Mouse (Mus musculus) lung, postnatal 0 days (tissue): ENCODE measurements at regions not wholly inside any gene's neighbourhood (a gene's known extent, or its start where the extent isn't known, plus 50 kb on each side); places are given as distances from the start of the nearest gene placed in this dataset.
A peak's percentile ranks its signal among the peaks of the same experiment; 100 is the strongest.
"Not testable (repeated sequence)": the region's sequence is repeated elsewhere in the genome, so short reads cannot be mapped to it uniquely, and the experiment has no call there.

Experiments
- ATAC-seq: fragments of 200-750 bp; cut with Nextera tagmentation; 2 replicates; pipeline ENCODE4 v1.8.0; 2017; ENCODE audit warnings: moderate library complexity
- DNase-seq: peaks from one replicate; pipeline ENCODE4 v3.0.0-alpha.2; 2016; ENCODE audit warnings: low spot score
- H3K27ac ChIP-seq: fragments of 300-500 bp; sonication (generic); 2 replicates; pipeline ENCODE4 v1.5.1; 2014; ENCODE audit warnings: antibody characterized with exemption, mild to moderate bottlenecking, low read length, mixed read lengths
- H3K27me3 ChIP-seq: fragments of 300-500 bp; sonication (generic); replicated peaks from 2 replicates; pipeline ENCODE4 v1.6.1; 2014; ENCODE audit warnings: low read length, mixed read lengths; ENCODE audit not compliant: insufficient read depth
- H3K36me3 ChIP-seq: fragments of 300-500 bp; sonication (generic); 2 replicates; pipeline ENCODE4 v1.6.1; 2014; ENCODE audit warnings: low read length, mixed read lengths; ENCODE audit not compliant: insufficient read depth
- H3K4me1 ChIP-seq: fragments of 300-500 bp; sonication (generic); 2 replicates; pipeline ENCODE4 v1.6.1; 2014; ENCODE audit warnings: antibody characterized with exemption, low read depth, low read length, mixed read lengths; ENCODE audit not compliant: insufficient read depth
- H3K4me2 ChIP-seq: fragments of 300-500 bp; sonication (generic); replicated peaks from 2 replicates; pipeline ENCODE4 v1.6.1; 2014; ENCODE audit warnings: low read depth, mild to moderate bottlenecking, low read length, moderate library complexity, mixed read lengths
- H3K4me3 ChIP-seq: fragments of 300-500 bp; sonication (generic); 2 replicates; pipeline ENCODE4 v1.5.1; 2014; ENCODE audit warnings: low read depth, low read length
- H3K9ac ChIP-seq: fragments of 300-500 bp; sonication (generic); replicated peaks from 2 replicates; pipeline ENCODE4 v1.6.1; 2014; ENCODE audit warnings: low read depth, mild to moderate bottlenecking
- H3K9me3 ChIP-seq: fragments of 300-500 bp; sonication (generic); 2 replicates; pipeline ENCODE4 v1.6.1; 2016; ENCODE audit warnings: low read length, mixed read lengths
- CTCF ChIP-seq: IDR thresholded peaks from 2 replicates; pipeline ENCODE4 v1.5.1; 2016; ENCODE audit warnings: antibody characterized with exemption, mild to moderate bottlenecking
- EP300 ChIP-seq: IDR thresholded peaks from 2 replicates; pipeline ENCODE4 v1.6.1; 2016; ENCODE audit warnings: antibody characterized with exemption, mild to moderate bottlenecking, control low read depth
- WGBS: fragments of 180-500 bp; shearing (Covaris S2); extraction: QIAGEN DNeasy Blood & Tissue Kit; methylation state at CpG from one replicate; pipeline ENCODE4 v1.1.7; 2014; 5-methylcytosine and 5-hydroxymethylcytosine counted together

GRCm38 (mm10) chr7:125166881-125167351, 277.6 kb upstream of the Kdm8 start:
- H3K27ac ChIP-seq, result no peak overlapping the region
- no peaks in the 10 kb centered on the region for H3K4me1 ChIP-seq
- H3K9me3 ChIP-seq, result no peaks in the 10 kb centered on the region
- WGBS, result 83% methylated on average over 19 of the region's 19 CpGs
- H3K9ac ChIP-seq, result no peak overlapping the region
- H3K4me2 ChIP-seq, result no peak overlapping the region
- no peaks in the 10 kb centered on the region for H3K27me3 ChIP-seq
- TF ChIP-seq EP300, result no peak
- H3K4me3 ChIP-seq, result no peak overlapping the region
- ATAC-seq (no peak), DNase-seq (no peak)
- no peaks in the 10 kb centered on the region for H3K36me3 ChIP-seq

- TF ChIP-seq CTCF, result no peak
- no peak for TF ChIP-seq EP300
- Histone ChIP-seq H3K27ac (no peak overlapping the region), H3K4me3 (no peak overlapping the region), H3K9ac (no peak overlapping the region), H3K9me3 (no peaks in the 10 kb centered on the region), H3K27me3 (no peaks in the 10 kb centered on the region), H3K4me2 (no peak overlapping the region), H3K36me3 (no peaks in the 10 kb centered on the region), H3K4me1 (no peaks in the 10 kb centered on the region)
- 78% methylated on average over 4 of the region's 4 CpGs for WGBS
- DNase-seq, result no peak
- ATAC-seq, result no peak
Observed at GRCm38 (mm10) chr7:125167666-125168065, 276.8 kb upstream of the Kdm8 start.

GRCm38 (mm10) chr7:125181548-125181947, 262.9 kb upstream of the Kdm8 start:
- no peak overlapping the region for H3K4me2 ChIP-seq
- no peaks in the 10 kb centered on the region for H3K27me3 ChIP-seq
- H3K4me3 ChIP-seq, result no peak overlapping the region
- H3K9me3 ChIP-seq, result no peaks in the 10 kb centered on the region
- no peaks in the 10 kb centered on the region for H3K4me1 ChIP-seq
- no peak overlapping the region for H3K9ac ChIP-seq
- DNase-seq (no peak), ATAC-seq (no peak)
- H3K27ac ChIP-seq, result no peak overlapping the region
- no peaks in the 10 kb centered on the region for H3K36me3 ChIP-seq
- 84% methylated on average over 3 of the region's 3 CpGs for WGBS
- TF ChIP-seq CTCF, result peak; percentile 67
- no peak for TF ChIP-seq EP300

GRCm38 (mm10) chr7:125182266-125182665, 262.2 kb upstream of the Kdm8 start:
- Histone ChIP-seq H3K9ac (no peak overlapping the region), H3K9me3 (no peaks in the 10 kb centered on the region), H3K4me1 (no peaks in the 10 kb centered on the region), H3K27ac (no peak overlapping the region), H3K4me2 (no peak overlapping the region), H3K36me3 (no peaks in the 10 kb centered on the region), H3K4me3 (no peak overlapping the region), H3K27me3 (no peaks in the 10 kb centered on the region)
- ATAC-seq (no peak), DNase-seq (no peak)
- WGBS, result 82% methylated on average over 4 of the region's 4 CpGs
- TF ChIP-seq CTCF (no peak), EP300 (no peak)

- not testable (repeated sequence) for H3K36me3 ChIP-seq, H3K4me2 ChIP-seq, H3K4me3 ChIP-seq, H3K9ac ChIP-seq, H3K9me3 ChIP-seq, DNase-seq, H3K4me1 ChIP-seq, H3K27ac ChIP-seq, H3K27me3 ChIP-seq, ATAC-seq
- 87% methylated on average over 4 of the region's 4 CpGs for WGBS
Observed at GRCm38 (mm10) chr7:125183011-125183410, 261.5 kb upstream of the Kdm8 start.

- Histone ChIP-seq H3K9ac (no peak overlapping the region), H3K9me3 (no peaks in the 10 kb centered on the region), H3K27ac (no peak overlapping the region), H3K4me3 (no peak overlapping the region), H3K27me3 (no peaks in the 10 kb centered on the region), H3K4me1 (no peaks in the 10 kb centered on the region), H3K4me2 (no peak overlapping the region), H3K36me3 (no peaks in the 10 kb centered on the region)
- DNase-seq (no peak), ATAC-seq (no peak)
- no peak for TF ChIP-seq CTCF
- TF ChIP-seq EP300, result no peak
- 68% methylated on average over 13 of the region's 13 CpGs for WGBS
Observed at GRCm38 (mm10) chr7:125185037-125185679, 259.3 kb upstream of the Kdm8 start.
